In the genomic region with DNA sequence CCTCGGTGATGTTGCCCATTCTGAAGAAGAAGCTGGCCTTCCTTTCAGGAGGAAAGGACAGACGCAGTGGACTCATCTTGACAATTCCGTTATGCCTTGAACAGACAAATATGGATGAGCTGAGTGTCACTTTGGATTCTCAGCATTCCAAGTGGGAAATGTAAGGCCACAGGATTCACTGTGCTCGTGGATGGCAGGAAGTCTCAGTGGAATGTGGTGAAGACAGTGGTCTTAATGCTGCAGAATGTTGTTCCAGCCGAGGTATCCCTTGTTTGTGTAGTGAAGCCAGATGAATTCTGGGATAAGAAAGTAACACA, we compare ENCODE assay signal across 9 mouse cellular contexts.
DNase-seq lines count a peak whose midpoint lies in the region; ATAC-seq and TF ChIP-seq lines count a peak whose summit lies in the region.
"Had no signal": no experiment of that assay in that cellular context is flagged by ENCODE, and none has a peak within 500 bp of the region (broad histone marks: within the 10 kb centered on the region; RNA-seq: fewer than 3 reads in every experiment).

No protein-coding gene starts in this region.

- H3K4me1 ChIP-seq in embryonic facial prominence, embryonic 15.5 days, result no peaks in the 10 kb centered on the region
- H3K4me1 ChIP-seq in intestine, postnatal 0 days (replicated peaks; ENCODE audit: control insufficient read depth, insufficient read depth, low read length), result no peaks in the 10 kb centered on the region
- H3K4me1 ChIP-seq in neural tube, embryonic 12.5 days, result peaks cover 3% of the 10 kb centered on the region; the same call in 1 of the 2 replicates

- no peak for TF ChIP-seq CTCF in layer of hippocampus, adult 2 months (conservative IDR thresholded peaks at IDR 0.05)
- no peak for TF ChIP-seq CTCF in intestine, postnatal 0 days (IDR thresholded peaks at IDR 0.05; ENCODE audit: low read depth)

- H3K4me3 ChIP-seq in layer of hippocampus, adult 2 months, result peak overlapping the region; percentile 17; the same call in 1 of the 2 replicates
- peak overlapping the region; percentile 35 for H3K4me3 ChIP-seq in embryonic facial prominence, embryonic 15.5 days (replicated peaks)
- peak overlapping the region; percentile 25 for H3K4me3 ChIP-seq in intestine, postnatal 0 days (ENCODE audit: low read depth, low read length)
- peak overlapping the region; percentile 44 for H3K4me3 ChIP-seq in neural tube, embryonic 12.5 days

- no peaks in the 10 kb centered on the region for H3K9me3 ChIP-seq in embryonic facial prominence, embryonic 15.5 days (replicated peaks)
- H3K9me3 ChIP-seq in intestine, postnatal 0 days (ENCODE audit: control insufficient read depth), result no peaks in the 10 kb centered on the region
- no peaks in the 10 kb centered on the region for H3K9me3 ChIP-seq in neural tube, embryonic 12.5 days

- no peak overlapping the region for H3K9ac ChIP-seq in embryonic facial prominence, embryonic 15.5 days
- H3K9ac ChIP-seq in intestine, postnatal 0 days (ENCODE audit: low read depth, low read length), result 0 out of 2 replicates have a peak overlapping the region, but pooled peaks have one; percentile 26
- H3K9ac ChIP-seq in neural tube, embryonic 12.5 days, result peak overlapping the region; percentile 69

- whole genome bisulfite sequencing in embryonic facial prominence, embryonic 15.5 days, result 19% methylated on average over 5 of the region's 5 CpGs
- 26% methylated on average over 5 of the region's 5 CpGs for WGBS in intestine, postnatal 0 days
- 20% methylated on average over 5 of the region's 5 CpGs for WGBS in neural tube, embryonic 12.5 days

- H3K4me2 ChIP-seq in embryonic facial prominence, embryonic 15.5 days (replicated peaks), result peak overlapping the region; percentile 64
- peak overlapping the region; percentile 58 for H3K4me2 ChIP-seq in intestine, postnatal 0 days (replicated peaks; ENCODE audit: low read depth)
- peak overlapping the region; percentile 91 for H3K4me2 ChIP-seq in neural tube, embryonic 12.5 days (replicated peaks)

- no peaks in the 10 kb centered on the region for H3K36me3 ChIP-seq in embryonic facial prominence, embryonic 15.5 days
- H3K36me3 ChIP-seq in intestine, postnatal 0 days (ENCODE audit: control insufficient read depth, insufficient read depth), result no peaks in the 10 kb centered on the region
- H3K36me3 ChIP-seq in neural tube, embryonic 12.5 days, result no peaks in the 10 kb centered on the region

- DNase-seq in layer of hippocampus, adult 2 months (ENCODE audit: low spot score in 2 of 2), result no peak
- no peak for DNase-seq in layer of hippocampus, postnatal 25 days (ENCODE audit: extremely low spot score in 1 of 2, low spot score in 1 of 2)
- no peak for DNase-seq in urinary bladder, adult 18-20 months (ENCODE audit: low spot score in 2 of 2)
- DNase-seq: cerebellum, adult 11 months had no signal

- H3K27me3 ChIP-seq in embryonic facial prominence, embryonic 15.5 days, result no peaks in the 10 kb centered on the region
- H3K27me3 ChIP-seq in intestine, postnatal 0 days (replicated peaks; ENCODE audit: control insufficient read depth, insufficient read depth, low read length), result no peaks in the 10 kb centered on the region
- H3K27me3 ChIP-seq in neural tube, embryonic 12.5 days (replicated peaks), result no peaks in the 10 kb centered on the region

- ATAC-seq in embryonic facial prominence, embryonic 15.5 days (ENCODE audit: insufficient number of reproducible peaks, low FRiP score, low TSS enrichment, low read depth), result no peak
- ATAC-seq in intestine, postnatal 0 days, result no peak
- peak; percentile 56 for ATAC-seq in neural tube, embryonic 12.5 days (ENCODE audit: low FRiP score, low read depth)
- no peak for ATAC-seq in activated CD4-positive, CD25-positive, alpha-beta regulatory T cell, adult 4 months
- no peak for ATAC-seq in megakaryocyte progenitor cell, adult 5-6 weeks (replicated peaks; ENCODE audit: poor library complexity)

- no peak overlapping the region for H3K27ac ChIP-seq in layer of hippocampus, adult 2 months
- no peak overlapping the region for H3K27ac ChIP-seq in embryonic facial prominence, embryonic 15.5 days (replicated peaks)
- no peak overlapping the region for H3K27ac ChIP-seq in intestine, postnatal 0 days (ENCODE audit: low read depth, low read length)
- H3K27ac ChIP-seq in neural tube, embryonic 12.5 days, result no peak overlapping the region
